Mouse (Mus musculus) cortical plate, adult 2 months (tissue): ENCODE measurements at regions not wholly inside any gene's neighbourhood (a gene's known extent, or its start where the extent isn't known, plus 50 kb on each side); places are given as distances from the start of the nearest gene placed in this dataset.

Source experiments
- CTCF ChIP-seq: fragments of 200-500 bp; IDR thresholded peaks from 2 replicates; pipeline ENCODE4 v1.5.1; 2011; ENCODE audit warnings: mild to moderate bottlenecking, control low read depth, low read length; ENCODE audit not compliant: insufficient read depth; ENCODE audit errors: extremely low read depth
- POLR2A ChIP-seq: fragments of 200-500 bp; IDR thresholded peaks from 2 replicates; pipeline ENCODE4 v1.6.1; 2011; ENCODE audit warnings: mild to moderate bottlenecking, low read length, control low read depth; ENCODE audit not compliant: insufficient read depth; ENCODE audit errors: extremely low read depth

GRCm38 (mm10) chr9:32003730-32004129, 90.5 kb upstream of the Barx2 start:
- TF ChIP-seq POLR2A (no peak), CTCF (no peak)
